Mouse (Mus musculus): ENCODE data around the gene Gm3248. TPM values are rescaled to one million over a fixed set of nuclear protein-coding genes. Genes with fewer than 3 reads are reported as not detected.
A peak's percentile ranks its signal among the peaks of the same experiment; 100 is the strongest.
"Not testable (repeated sequence)": the region's sequence is repeated elsewhere in the genome, so short reads cannot be mapped to it uniquely, and the experiment has no call there.

Gene Gm3248
- total RNA-seq (2021) = under 1 TPM; 0.54 to 0.81 TPM
- long read RNA-seq, experiment 1 = 0 reads
- long read RNA-seq, experiment 2 = 0 reads

GRCm38 (mm10) chr14:5961635-5962034 lies at the start of gene Gm3248:
Gene Gm3248 (minus strand): TSS chr14:5961745.
- peak; percentile 10 to 20 for DNase-seq (ENCODE audit: low spot score in 2 of 2)

GRCm38 (mm10) chr14:5987136-5987535 lies 25.6 kb upstream of the Gm3248 start:
- DNase-seq (ENCODE audit: low spot score in 2 of 2) = not testable (repeated sequence)

- DNase-seq (ENCODE audit: low spot score in 2 of 2) = not testable (repeated sequence)
Measured at GRCm38 (mm10) chr14:5979037-5979436, 17.5 kb upstream of the Gm3248 start, which contains the start of gene Gm3453. Gene Gm3453 (minus strand): TSS chr14:5979137.

GRCm38 (mm10) chr14:5962441-5962840 lies 896 bp upstream of the Gm3248 start:
- not testable (repeated sequence) for DNase-seq (ENCODE audit: low spot score in 2 of 2)

GRCm38 (mm10) chr14:5961102-5961501 lies 443 bp downstream of the Gm3248 start:
- peak; percentile 1 to 6 for DNase-seq (ENCODE audit: low spot score in 2 of 2)

- DNase-seq (ENCODE audit: low spot score in 2 of 2) = peak; percentile 4 to 7
Measured at GRCm38 (mm10) chr14:5960479-5960878, 1.1 kb downstream of the Gm3248 start.

GRCm38 (mm10) chr14:5923276-5923675 lies 38.3 kb downstream of the Gm3248 start:
- not testable (repeated sequence) for DNase-seq (ENCODE audit: low spot score in 2 of 2)

- DNase-seq (ENCODE audit: low spot score in 2 of 2) = peak in 1 of 2 experiments; percentile 3
Measured at GRCm38 (mm10) chr14:5918330-5918942, 43.1 kb downstream of the Gm3248 start.

GRCm38 (mm10) chr14:5913701-5914100 lies 47.8 kb downstream of the Gm3248 start:
- DNase-seq (ENCODE audit: low spot score in 2 of 2) = not testable (repeated sequence)

Other genes with a start within 250 kb of the Gm3248 start
- 1 to 10 TPM in 1 of 2 experiments, under 1 TPM in 1; 0.33 to 1.2 TPM for gene Gm3373, start 220.2 kb downstream of the Gm3248 start, total RNA-seq (2021)
- 1 to 10 TPM; 1.2 to 2.7 TPM for gene Gm3383, start 153.8 kb downstream of the Gm3248 start, total RNA-seq (2021)
- not detected for gene Gm3424, start 131.4 kb downstream of the Gm3248 start, total RNA-seq (2021)
- under 1 TPM; 0.23 to 0.42 TPM for gene Gm8237, start 81.4 kb downstream of the Gm3248 start, total RNA-seq (2021)
- not detected for gene Gm3453, start 17.4 kb upstream of the Gm3248 start, total RNA-seq (2021)
- not detected for gene Gm6337, start 96.5 kb upstream of the Gm3248 start, total RNA-seq (2021)
- not detected for gene Gm8206, start 132.2 kb upstream of the Gm3248 start, total RNA-seq (2021)
- under 1 TPM; 0.56 to 0.68 TPM for gene Gm3468, start 146.9 kb upstream of the Gm3248 start, total RNA-seq (2021)
- gene Gm3476, start 164.1 kb upstream of the Gm3248 start, total RNA-seq (2021) = not detected

All from left cerebral cortex, adult 18-20 months (tissue).